ENCODE assay signal across 9 mouse cellular contexts in genomic region chr14:32683251-32683838, GRCm38 (mm10). TPM values are rescaled to one million over a fixed set of nuclear protein-coding genes. Genes with fewer than 3 reads are reported as not detected.
DNase-seq lines count a peak whose midpoint lies in the region; ATAC-seq lines count a peak whose summit lies in the region.
"Had no signal": no experiment of that assay in that cellular context is flagged by ENCODE, and none has a peak within 500 bp of the region (broad histone marks: within the 10 kb centered on the region; RNA-seq: fewer than 3 reads in every experiment).

No protein-coding gene starts in this region.

- no peaks in the 10 kb centered on the region for H3K9me3 ChIP-seq in kidney, embryonic 14.5 days (ENCODE audit: control insufficient read depth, low read length)
- no peaks in the 10 kb centered on the region for H3K9me3 ChIP-seq in heart, embryonic 11.5 days (replicated peaks; ENCODE audit: control insufficient read depth, low read length)
- H3K9me3 ChIP-seq: megakaryocyte, embryonic 14.5 days had no signal

- H3K27ac ChIP-seq in kidney, embryonic 14.5 days (ENCODE audit: low read depth, low read length) = no peak overlapping the region
- H3K27ac ChIP-seq in heart, embryonic 11.5 days (ENCODE audit: low read depth, low read length) = peak overlapping the region; percentile 90; the same call in 1 of the 2 replicates

- no peaks in the 10 kb centered on the region for H3K36me3 ChIP-seq in kidney, embryonic 14.5 days (ENCODE audit: control insufficient read depth, insufficient read depth, low read length)
- no peaks in the 10 kb centered on the region for H3K36me3 ChIP-seq in heart, embryonic 11.5 days (ENCODE audit: control insufficient read depth, insufficient read depth, low read length)

- peak; percentile 19 for DNase-seq in kidney, adult 11 months
- DNase-seq in adrenal gland, adult 2 months = peak; percentile 45
- peak; percentile 48 to 66 for DNase-seq in kidney, postnatal 4 days
- peak; percentile 16 to 64 for DNase-seq in spleen, postnatal 4 days (ENCODE audit: low spot score in 2 of 2)

- H3K4me3 ChIP-seq in kidney, embryonic 14.5 days (ENCODE audit: low read length) = no peak overlapping the region
- H3K4me3 ChIP-seq in heart, embryonic 11.5 days (ENCODE audit: low read depth, low read length) = peak overlapping the region; percentile 48
- H3K4me3 ChIP-seq: megakaryocyte, embryonic 14.5 days had no signal

- peaks cover 5% of the 10 kb centered on the region for H3K4me1 ChIP-seq in kidney, embryonic 14.5 days (ENCODE audit: control insufficient read depth, insufficient read depth, low read length)
- peaks cover 25% of the 10 kb centered on the region for H3K4me1 ChIP-seq in heart, embryonic 11.5 days (ENCODE audit: control insufficient read depth, insufficient read depth, low read length)

- no peak for ATAC-seq in kidney, embryonic 14.5 days (ENCODE audit: low FRiP score, low TSS enrichment)
- ATAC-seq in common myeloid progenitor, adult 5-6 weeks (replicated peaks; ENCODE audit: low read depth, poor library complexity, severe bottlenecking) = peak; percentile 50
- ATAC-seq in heart, embryonic 11.5 days (replicated peaks; ENCODE audit: insufficient number of reproducible peaks, low FRiP score, low TSS enrichment) = no peak
- ATAC-seq in monocyte, adult 5-6 weeks (replicated peaks; ENCODE audit: insufficient number of reproducible peaks, low FRiP score, low TSS enrichment, poor library complexity, severe bottlenecking) = no peak

- H3K4me2 ChIP-seq in kidney, embryonic 14.5 days (replicated peaks; ENCODE audit: low read depth, low read length) = no peak overlapping the region
- H3K4me2 ChIP-seq in heart, embryonic 11.5 days = peak overlapping the region; percentile 66

- 30% methylated on average over 19 of the region's 19 CpGs for WGBS in kidney, embryonic 14.5 days
- WGBS in heart, embryonic 11.5 days (ENCODE audit: insufficient replicate concordance) = 24% methylated on average over 19 of the region's 19 CpGs

- H3K27me3 ChIP-seq in kidney, embryonic 14.5 days (ENCODE audit: control insufficient read depth, insufficient read depth, low read length) = no peaks in the 10 kb centered on the region
- no peaks in the 10 kb centered on the region for H3K27me3 ChIP-seq in heart, embryonic 11.5 days (ENCODE audit: control insufficient read depth, insufficient read depth, low read length)

- H3K9ac ChIP-seq in kidney, embryonic 14.5 days (ENCODE audit: low read depth, low read length) = no peak overlapping the region
- peak overlapping the region; percentile 69 for H3K9ac ChIP-seq in heart, embryonic 11.5 days (ENCODE audit: low read depth, low read length)

RNA-seq across cellular contexts. Expression of gene 3425401B19Rik, which starts 1.7 kb away (rescaled TPM):
- polyA plus RNA-seq in kidney, embryonic 14.5 days (2014; fragmentation: Nextera tagmentation; extraction: Ambion mirVana) = 0.19 and 0.27 TPM in 2 replicates
- not detected for total RNA-seq in adrenal gland, adult 2 months (2021)
- polyA plus RNA-seq in adrenal gland, adult 2 months (2012; rRNA removed) = 0.03 TPM in 1 of 2 replicates, not detected in the other
- not detected in 2 replicates for total RNA-seq in common myeloid progenitor, adult 5-6 weeks (2017)
- 6.6 and 6.7 TPM in 2 replicates for polyA plus RNA-seq in heart, embryonic 11.5 days (2014; fragmentation: Nextera tagmentation; extraction: Ambion mirVana)
- 0.11 TPM in 1 of 3 replicates, not detected in the others for total RNA-seq in monocyte, adult 5-6 weeks (2017)
